Mouse (Mus musculus) testis, postnatal 14 days (tissue): Measurements from ENCODE around the gene Map4k5.

ENCODE experiments used
- DNase-seq: peaks from one replicate; pipeline ENCODE4 v3.0.0; 2021; ENCODE audit warnings: low spot score

The Map4k5 gene

GRCm38 (mm10) chr12:69788380-69788779, 104.6 kb downstream of the Map4k5 start:
- no peak for DNase-seq

GRCm38 (mm10) chr12:69785471-69785870, 107.5 kb downstream of the Map4k5 start:
- DNase-seq = no peak

- DNase-seq = no peak
Observed at GRCm38 (mm10) chr12:69783247-69784025, 109.6 kb downstream of the Map4k5 start.

GRCm38 (mm10) chr12:69781935-69782650, 110.9 kb downstream of the Map4k5 start:
- DNase-seq = peak; percentile 36

DNA sequence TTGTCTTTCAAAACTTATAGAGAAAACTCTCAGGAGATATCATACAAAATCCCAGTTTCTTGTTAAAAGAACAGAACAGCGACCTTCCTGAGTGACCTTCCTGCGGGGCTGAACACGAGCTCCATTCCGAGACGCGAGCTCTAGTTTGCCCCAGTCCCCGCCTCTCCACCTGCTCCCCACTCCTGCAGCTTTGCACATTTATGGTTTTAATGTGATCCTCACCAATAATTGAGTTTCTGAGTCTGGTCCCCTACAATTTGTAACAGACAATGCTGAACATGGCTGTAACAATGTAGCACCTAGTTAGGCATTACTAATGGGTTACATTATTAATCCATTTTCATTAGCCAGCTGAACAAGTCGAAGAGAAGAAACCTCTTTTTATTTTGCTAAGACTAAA, 111.5 kb downstream of the Map4k5 start:
- no peak for DNase-seq

GRCm38 (mm10) chr12:69777957-69778356, 115.0 kb downstream of the Map4k5 start:
- no peak for DNase-seq

- DNase-seq = no peak
Observed at GRCm38 (mm10) chr12:69777341-69777730, 115.7 kb downstream of the Map4k5 start.

GRCm38 (mm10) chr12:69776607-69777340, 116.2 kb downstream of the Map4k5 start:
- DNase-seq = no peak

- no peak for DNase-seq
Observed at GRCm38 (mm10) chr12:69768841-69769240, 124.2 kb downstream of the Map4k5 start.

- DNase-seq = no peak
Observed at GRCm38 (mm10) chr12:69767476-69768258, 125.3 kb downstream of the Map4k5 start.

DNA sequence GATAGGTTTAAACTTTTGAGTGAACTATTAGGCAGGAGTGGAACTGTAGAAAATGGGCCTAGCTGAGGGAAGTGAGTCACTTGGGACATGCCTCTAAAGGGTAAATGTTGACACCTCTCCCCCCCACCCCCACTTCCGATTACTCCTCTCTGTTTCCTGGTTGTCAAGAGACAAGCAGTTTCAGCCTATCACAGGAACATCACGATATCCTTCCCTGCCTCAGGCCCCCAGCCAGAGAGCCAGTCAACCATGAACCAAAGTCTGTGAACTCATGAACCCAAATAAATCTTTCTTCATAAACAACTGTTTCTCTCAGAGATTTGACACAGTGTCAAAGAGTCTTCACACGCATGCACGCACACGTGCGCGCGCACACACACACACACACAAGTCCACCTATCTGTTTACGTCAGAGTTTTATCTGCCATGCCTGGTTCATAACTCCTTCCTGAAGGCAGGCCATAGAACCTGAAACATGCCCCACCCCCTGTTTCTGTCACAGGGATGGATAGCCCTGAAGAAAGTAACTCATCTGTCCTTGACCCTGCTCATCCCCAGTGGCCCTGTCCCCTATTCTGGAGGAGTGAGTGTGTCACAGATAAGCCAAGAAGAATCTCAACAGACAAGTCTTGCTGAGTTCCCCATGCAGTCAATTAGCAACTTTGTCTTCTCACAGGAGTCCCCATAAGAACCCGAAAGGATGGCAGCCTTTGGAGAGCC, 126.7 kb downstream of the Map4k5 start:
- DNase-seq = no peak

- no peak for DNase-seq
Observed at GRCm38 (mm10) chr12:69765543-69765942, 127.5 kb downstream of the Map4k5 start.

GRCm38 (mm10) chr12:69761603-69762002, 131.4 kb downstream of the Map4k5 start:
- DNase-seq = no peak

GRCm38 (mm10) chr12:69760743-69761406, 132.1 kb downstream of the Map4k5 start:
- no peak for DNase-seq

DNA sequence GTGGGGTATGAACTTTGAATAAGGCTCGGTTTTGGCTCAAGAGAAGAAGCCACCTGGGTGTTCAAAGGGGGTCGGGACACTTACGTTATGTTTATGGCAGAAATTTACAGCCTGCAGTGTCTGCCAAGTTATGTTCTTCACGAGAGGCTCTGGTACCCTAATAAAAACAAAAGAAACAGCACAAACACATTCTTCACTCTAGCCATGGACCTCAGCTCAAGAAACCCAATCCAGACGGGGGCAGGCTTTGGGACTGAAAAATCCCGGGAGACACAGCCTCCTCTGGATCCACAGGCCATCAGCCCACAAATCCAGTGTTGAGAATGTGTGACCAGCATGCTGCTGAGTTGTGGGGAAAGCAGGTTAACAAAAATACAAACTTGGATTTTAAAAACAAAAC, 133.0 kb downstream of the Map4k5 start:
- DNase-seq = no peak

GRCm38 (mm10) chr12:69759267-69759885, 133.6 kb downstream of the Map4k5 start:
- DNase-seq = no peak

- no peak for DNase-seq
Observed at GRCm38 (mm10) chr12:69758221-69759185, 134.5 kb downstream of the Map4k5 start.

DNA sequence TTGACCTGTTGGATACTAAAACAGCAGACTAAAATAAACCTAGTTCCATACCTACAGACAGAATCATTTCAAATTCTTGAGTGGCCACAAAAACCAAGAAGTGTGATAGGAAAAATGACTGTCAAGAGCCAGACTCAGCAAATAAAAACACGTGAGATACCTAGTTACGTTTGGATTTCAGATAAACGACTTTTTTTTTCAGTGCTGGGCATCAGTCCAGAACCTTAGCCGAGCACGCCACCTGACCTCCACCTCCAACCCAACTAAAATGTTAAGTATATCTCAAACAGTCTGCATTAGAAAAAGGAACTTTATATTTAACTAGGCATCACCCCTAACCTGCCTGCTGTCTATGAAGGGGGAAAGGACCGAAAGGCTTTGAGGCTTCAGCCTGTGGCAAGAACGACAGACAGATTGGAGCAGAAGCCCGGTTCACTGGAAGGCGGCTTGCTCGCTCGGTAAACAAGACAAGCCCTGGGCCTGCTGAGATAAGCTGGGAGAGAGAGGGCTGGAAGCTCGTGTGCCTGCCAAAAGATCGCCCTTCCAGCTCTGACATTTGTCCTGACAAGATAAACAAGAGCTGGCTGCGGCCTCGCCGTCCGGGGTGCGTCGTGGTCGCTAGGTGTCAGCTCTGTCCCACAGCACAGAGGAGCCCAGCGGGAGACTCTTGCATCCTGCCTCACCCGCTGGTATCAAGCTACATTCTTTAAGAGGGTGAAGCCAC, 135.4 kb downstream of the Map4k5 start:
- peak; percentile 83 for DNase-seq
